Mouse (Mus musculus) olfactory bulb, adult 2 months (tissue): ENCODE results near the gene A130010J15Rik.

Source experiments
- CTCF ChIP-seq: fragments of 200-500 bp; IDR thresholded peaks from 2 replicates; pipeline ENCODE4 v1.5.1; 2012; ENCODE audit warnings: low read depth, mild to moderate bottlenecking, low read length, moderate library complexity; ENCODE audit not compliant: insufficient read depth
- POLR2A ChIP-seq: fragments of 200-500 bp; IDR thresholded peaks from 2 replicates; pipeline ENCODE4 v1.6.1; 2012; ENCODE audit warnings: mild to moderate bottlenecking, low read depth, low read length, moderate library complexity; ENCODE audit not compliant: insufficient read depth

DNA sequence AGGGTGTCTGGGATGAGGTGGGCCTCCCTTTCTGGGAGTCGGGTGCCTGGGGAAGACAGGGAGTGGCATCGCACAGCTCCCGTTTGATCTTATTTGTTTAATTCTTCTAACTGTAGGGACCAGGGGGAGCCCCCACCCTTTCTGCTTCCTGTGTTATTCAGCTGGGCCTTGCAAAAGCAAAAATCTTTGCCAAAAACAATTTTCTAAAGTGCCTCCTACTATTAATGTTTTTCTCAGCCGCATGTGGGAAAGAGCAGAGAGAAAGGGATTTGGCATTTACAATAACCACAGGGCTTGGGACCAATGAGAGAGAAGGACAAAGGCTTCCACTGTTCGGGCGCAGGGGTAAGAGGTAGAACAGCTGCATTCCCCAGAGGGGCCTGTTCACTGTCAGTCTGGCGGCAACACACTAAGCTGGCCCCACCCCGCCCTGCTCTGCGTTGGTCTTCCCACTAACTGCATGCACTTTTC lies 21.3 kb downstream of the A130010J15Rik start:
- TF ChIP-seq CTCF (no peak), POLR2A (no peak)
